Mouse (Mus musculus) lung, postnatal 10 days (tissue): Measurements from ENCODE around the gene Zfp965.
"Not testable (repeated sequence)": the region's sequence is repeated elsewhere in the genome, so short reads cannot be mapped to it uniquely, and the experiment has no call there.

ENCODE experiments used
- DNase-seq: peaks from one replicate; pipeline ENCODE4 v3.0.0; 2021

Zfp965 gene

DNA sequence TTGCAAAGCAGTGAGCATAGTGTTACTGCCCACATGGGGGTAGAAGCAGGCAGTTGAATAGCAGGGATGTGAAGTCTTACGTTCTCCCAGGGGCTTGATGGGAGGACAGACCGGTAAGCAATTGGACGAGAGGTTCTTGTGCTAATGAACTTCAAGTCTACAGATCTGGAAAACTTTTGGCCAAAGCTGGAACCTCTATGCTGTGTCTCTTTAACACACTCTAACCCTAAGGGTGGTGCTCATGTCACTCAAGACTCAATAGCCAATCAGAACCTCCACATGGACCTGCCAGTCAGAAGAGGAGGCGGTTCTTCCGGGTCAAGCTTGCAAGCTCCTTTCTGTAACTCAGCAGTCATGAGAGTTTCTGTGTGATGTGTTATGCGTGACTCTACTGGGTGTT lies at the start of gene Zfp965:
Gene Zfp965 (plus strand): TSS at position 301 of the 400 bp plus-strand sequence.
- DNase-seq = not testable (repeated sequence)

- not testable (repeated sequence) for DNase-seq
These were observed 34.1 kb upstream of the Zfp965 start, which contains the start of gene Gm4724 for GRCm38 (mm10) chr2:175435707-175436106. Gene Gm4724, minus strand, starts transcription at chr2:175435807.
